Mouse (Mus musculus) forebrain, postnatal 0 days (tissue): ENCODE data around the gene Ankrd44. TPM values are rescaled to one million over a fixed set of nuclear protein-coding genes. Genes with fewer than 3 reads are reported as not detected.
A peak's percentile ranks its signal among the peaks of the same experiment; 100 is the strongest.

ENCODE experiments used
- ATAC-seq: fragments of 200-750 bp; cut with Nextera tagmentation; 2 replicates; pipeline ENCODE4 v1.8.0; 2017; ENCODE audit warnings: mild to moderate bottlenecking, moderate library complexity
- DNase-seq: peaks from one replicate; pipeline ENCODE4 v3.0.0-alpha.2; 2015
- H3K27ac ChIP-seq: fragments of 300-500 bp; sonication (generic); 2 replicates; pipeline ENCODE4 v1.5.1; 2014; ENCODE audit warnings: low read depth, mild to moderate bottlenecking, antibody characterized with exemption, low read length, moderate library complexity, mixed read lengths
- H3K27me3 ChIP-seq: fragments of 300-500 bp; sonication (generic); 2 replicates; pipeline ENCODE4 v1.6.1; 2014; ENCODE audit warnings: mild to moderate bottlenecking, low read length, mixed read lengths; ENCODE audit not compliant: insufficient read depth
- H3K36me3 ChIP-seq: fragments of 300-500 bp; sonication (generic); 2 replicates; pipeline ENCODE4 v1.6.1; 2014; ENCODE audit warnings: mild to moderate bottlenecking, moderate library complexity; ENCODE audit not compliant: insufficient read depth
- H3K4me1 ChIP-seq: fragments of 300-500 bp; sonication (generic); 2 replicates; pipeline ENCODE4 v1.6.1; 2014; ENCODE audit warnings: antibody characterized with exemption; ENCODE audit not compliant: insufficient read depth
- H3K4me2 ChIP-seq: fragments of 300-500 bp; sonication (generic); 2 replicates; pipeline ENCODE4 v1.6.1; 2014; ENCODE audit warnings: low read depth, mild to moderate bottlenecking, moderate library complexity
- H3K4me3 ChIP-seq: fragments of 300-500 bp; sonication (generic); 2 replicates; pipeline ENCODE4 v1.5.1; 2014; ENCODE audit warnings: low read depth, low read length, mixed read lengths
- H3K9ac ChIP-seq: fragments of 300-500 bp; sonication (generic); 2 replicates; pipeline ENCODE4 v1.6.1; 2014; ENCODE audit warnings: mild to moderate bottlenecking
- H3K9me3 ChIP-seq: fragments of 300-500 bp; sonication (generic); 2 replicates; pipeline ENCODE4 v1.6.1; 2016; ENCODE audit warnings: low read length
- CTCF ChIP-seq: sonication (generic); IDR thresholded peaks from 2 replicates; pipeline ENCODE4 v1.5.1; 2016; ENCODE audit warnings: antibody characterized with exemption, control low read depth, low read depth
- WGBS: fragments of 180-500 bp; shearing (Covaris S2); extraction: QIAGEN DNeasy Blood & Tissue Kit; methylation state at CpG from one replicate; pipeline ENCODE4 v1.1.7; 2014; 5-methylcytosine and 5-hydroxymethylcytosine counted together
- polyA plus RNA-seq: library from polyadenylated mRNA; unstranded; fragments of >200 nt; fragmentation: Nextera tagmentation; extraction: Ambion mirVana; gene quantifications from 2 replicates; pipeline ENCODE4 v1.2.1, GENCODE M21; 2015
- total RNA-seq: library from RNA; depleted of rRNA; stranded (reverse); fragments of >200 nt; gene quantifications from 2 replicates; pipeline ENCODE4 v1.2.3, GENCODE M21; 2014

The Ankrd44 gene
- total and polyA plus RNA-seq, 2 experiments from 2014 or later = 12.8 to 88.1 TPM

- H3K27me3 ChIP-seq = no peaks in the 10 kb centered on the region
- no peak for TF ChIP-seq CTCF
- 65% methylated on average over 2 of the region's 2 CpGs for WGBS
- no peaks in the 10 kb centered on the region for H3K9me3 ChIP-seq
- no peaks in the 10 kb centered on the region for H3K4me1 ChIP-seq
- no peak overlapping the region for H3K4me2 ChIP-seq
- H3K27ac ChIP-seq = no peak overlapping the region
- ATAC-seq = no peak
- H3K4me3 ChIP-seq = no peak overlapping the region
- no peak overlapping the region for H3K9ac ChIP-seq
- no peak for DNase-seq
- no peaks in the 10 kb centered on the region for H3K36me3 ChIP-seq
Observed at GRCm38 (mm10) chr1:54667991-54668390, 258.2 kb downstream of the Ankrd44 start.

GRCm38 (mm10) chr1:54665582-54666405 is 260.4 kb downstream of the Ankrd44 start:
- no peak overlapping the region for H3K4me2 ChIP-seq
- H3K27me3 ChIP-seq = no peaks in the 10 kb centered on the region
- 49% methylated on average over 8 of the region's 8 CpGs for WGBS
- H3K4me3 ChIP-seq = no peak overlapping the region
- no peaks in the 10 kb centered on the region for H3K9me3 ChIP-seq
- no peaks in the 10 kb centered on the region for H3K4me1 ChIP-seq
- H3K27ac ChIP-seq = no peak overlapping the region
- DNase-seq = peak; percentile 74
- no peak overlapping the region for H3K9ac ChIP-seq
- H3K36me3 ChIP-seq = peaks cover 5% of the 10 kb centered on the region; the same call in 1 of the 2 replicates
- TF ChIP-seq CTCF = peak; percentile 84
- ATAC-seq = peak; percentile 86

- Histone ChIP-seq H3K27me3 (no peaks in the 10 kb centered on the region), H3K9ac (no peak overlapping the region), H3K4me2 (no peak overlapping the region), H3K9me3 (no peaks in the 10 kb centered on the region), H3K4me1 (no peaks in the 10 kb centered on the region), H3K4me3 (no peak overlapping the region), H3K27ac (no peak overlapping the region), H3K36me3 (peaks cover 8% of the 10 kb centered on the region)
- WGBS = 23% methylated on average over 4 of the region's 4 CpGs
- ATAC-seq (no peak), DNase-seq (no peak)
- TF ChIP-seq CTCF = no peak
Observed at GRCm38 (mm10) chr1:54665095-54665494, 261.1 kb downstream of the Ankrd44 start.

- no peak for TF ChIP-seq CTCF
- DNase-seq (no peak), ATAC-seq (no peak)
- Histone ChIP-seq H3K36me3 (peaks cover 8% of the 10 kb centered on the region), H3K4me3 (no peak overlapping the region), H3K4me1 (no peaks in the 10 kb centered on the region), H3K27ac (no peak overlapping the region), H3K9ac (no peak overlapping the region), H3K9me3 (no peaks in the 10 kb centered on the region), H3K27me3 (no peaks in the 10 kb centered on the region), H3K4me2 (no peak overlapping the region)
- WGBS = 94% methylated on average over 6 of the region's 6 CpGs
Observed at GRCm38 (mm10) chr1:54660674-54661073, 265.5 kb downstream of the Ankrd44 start.

GRCm38 (mm10) chr1:54658558-54658957 is 267.6 kb downstream of the Ankrd44 start:
- H3K27ac ChIP-seq = no peak overlapping the region
- no peak overlapping the region for H3K9ac ChIP-seq
- no peaks in the 10 kb centered on the region for H3K4me1 ChIP-seq
- H3K4me2 ChIP-seq = no peak overlapping the region
- WGBS = 93% methylated on average over 4 of the region's 4 CpGs
- no peak overlapping the region for H3K4me3 ChIP-seq
- H3K36me3 ChIP-seq = peaks cover 8% of the 10 kb centered on the region
- no peak for TF ChIP-seq CTCF
- no peaks in the 10 kb centered on the region for H3K9me3 ChIP-seq
- ATAC-seq = no peak
- DNase-seq = no peak
- no peaks in the 10 kb centered on the region for H3K27me3 ChIP-seq

- no peak overlapping the region for H3K4me3 ChIP-seq
- no peaks in the 10 kb centered on the region for H3K27me3 ChIP-seq
- H3K9ac ChIP-seq = no peak overlapping the region
- H3K4me2 ChIP-seq = no peak overlapping the region
- no peak for TF ChIP-seq CTCF
- ATAC-seq = no peak
- WGBS = 39% methylated on average over 5 of the region's 5 CpGs
- no peak overlapping the region for H3K27ac ChIP-seq
- no peaks in the 10 kb centered on the region for H3K36me3 ChIP-seq
- H3K4me1 ChIP-seq = peaks cover 6% of the 10 kb centered on the region; the same call in 1 of the 2 replicates
- H3K9me3 ChIP-seq = no peaks in the 10 kb centered on the region
- no peak for DNase-seq
Observed at GRCm38 (mm10) chr1:54648237-54648636, 277.9 kb downstream of the Ankrd44 start.

- 35% methylated on average over 3 of the region's 3 CpGs for WGBS
- DNase-seq (peak; percentile 63), ATAC-seq (peak; percentile 59)
- H3K4me1 ChIP-seq = peaks cover 6% of the 10 kb centered on the region; the same call in 1 of the 2 replicates
- H3K36me3 ChIP-seq = no peaks in the 10 kb centered on the region
- H3K4me2 ChIP-seq = no peak overlapping the region
- no peaks in the 10 kb centered on the region for H3K9me3 ChIP-seq
- no peak overlapping the region for H3K9ac ChIP-seq
- TF ChIP-seq CTCF = no peak
- no peak overlapping the region for H3K27ac ChIP-seq
- no peak overlapping the region for H3K4me3 ChIP-seq
- H3K27me3 ChIP-seq = no peaks in the 10 kb centered on the region
Observed at GRCm38 (mm10) chr1:54647335-54647745, 278.8 kb downstream of the Ankrd44 start.
